ENCODE assay signal across 8 mouse cellular contexts in the genomic region with DNA sequence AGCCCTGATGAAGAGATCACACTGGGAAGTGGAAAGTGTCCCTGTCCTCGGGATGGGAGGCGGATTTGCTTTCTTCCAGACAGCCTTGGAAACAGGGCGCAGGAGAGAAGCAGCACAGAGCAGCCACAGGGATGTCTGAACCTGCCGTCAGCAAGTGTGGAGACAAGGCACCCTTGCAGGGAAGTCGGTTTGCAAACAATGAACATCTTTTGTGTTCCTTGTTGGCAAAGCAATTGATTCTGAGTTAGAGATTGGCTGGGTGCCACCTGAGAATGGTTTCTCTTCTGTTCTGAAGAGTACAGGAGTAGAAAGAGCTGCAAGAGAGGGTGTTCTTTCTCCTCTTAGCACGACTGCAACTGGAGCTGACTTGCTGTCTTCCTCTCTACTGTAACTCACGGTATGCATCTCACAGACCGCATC.
DNase-seq lines count a peak whose midpoint lies in the region; ATAC-seq lines count a peak whose summit lies in the region.

No protein-coding gene starts in this region.

- no peak overlapping the region for H3K27ac ChIP-seq in lung, embryonic 15.5 days
- peak overlapping the region; percentile 24; the same call in 1 of the 2 replicates for H3K27ac ChIP-seq in hindbrain, embryonic 11.5 days (ENCODE audit: low read depth, low read length)
- peak overlapping the region; percentile 90 for H3K27ac ChIP-seq in midbrain, embryonic 13.5 days

- no peaks in the 10 kb centered on the region for H3K36me3 ChIP-seq in lung, embryonic 15.5 days
- H3K36me3 ChIP-seq in hindbrain, embryonic 11.5 days (ENCODE audit: control insufficient read depth, insufficient read depth, low read length), result no peaks in the 10 kb centered on the region
- no peaks in the 10 kb centered on the region for H3K36me3 ChIP-seq in midbrain, embryonic 13.5 days

- DNase-seq in adrenal gland, postnatal 10 days, result peak; percentile 13
- DNase-seq in adrenal gland, postnatal 4 days (ENCODE audit: low spot score in 2 of 2), result no peak
- no peak for DNase-seq in lung, postnatal 25 days (ENCODE audit: low spot score)
- peak; percentile 61 for DNase-seq in hindbrain, embryonic 11.5 days (ENCODE audit: low spot score)

- peak overlapping the region; percentile 33 for H3K4me2 ChIP-seq in lung, embryonic 15.5 days
- peak overlapping the region; percentile 35; the same call in 1 of the 2 replicates for H3K4me2 ChIP-seq in hindbrain, embryonic 11.5 days (replicated peaks; ENCODE audit: low read depth, low read length)
- H3K4me2 ChIP-seq in midbrain, embryonic 13.5 days (replicated peaks), result peak overlapping the region; percentile 50

- H3K9ac ChIP-seq in lung, embryonic 15.5 days, result no peak overlapping the region
- peak overlapping the region; percentile 4; the same call in 1 of the 2 replicates for H3K9ac ChIP-seq in hindbrain, embryonic 11.5 days (ENCODE audit: low read depth, low read length)
- peak overlapping the region; percentile 43 for H3K9ac ChIP-seq in midbrain, embryonic 13.5 days (replicated peaks)

- no peaks in the 10 kb centered on the region for H3K27me3 ChIP-seq in lung, embryonic 15.5 days
- no peaks in the 10 kb centered on the region for H3K27me3 ChIP-seq in hindbrain, embryonic 11.5 days (ENCODE audit: control insufficient read depth, insufficient read depth, low read length)
- H3K27me3 ChIP-seq in midbrain, embryonic 13.5 days, result no peaks in the 10 kb centered on the region

- H3K4me1 ChIP-seq in lung, embryonic 15.5 days, result peaks cover 6% of the 10 kb centered on the region
- H3K4me1 ChIP-seq in hindbrain, embryonic 11.5 days (replicated peaks; ENCODE audit: control insufficient read depth, insufficient read depth, low read length), result no peaks in the 10 kb centered on the region
- peaks cover 21% of the 10 kb centered on the region for H3K4me1 ChIP-seq in midbrain, embryonic 13.5 days (replicated peaks)

- no peak overlapping the region for H3K4me3 ChIP-seq in lung, embryonic 15.5 days
- H3K4me3 ChIP-seq in hindbrain, embryonic 11.5 days (ENCODE audit: low read depth, low read length), result no peak overlapping the region
- H3K4me3 ChIP-seq in midbrain, embryonic 13.5 days (replicated peaks), result peak overlapping the region; percentile 20; the same call in 1 of the 2 replicates

- 14% methylated on average over 8 of the region's 8 CpGs for WGBS in lung, embryonic 15.5 days
- WGBS in hindbrain, embryonic 11.5 days, result 11% methylated on average over 8 of the region's 8 CpGs
- 5% methylated on average over 8 of the region's 8 CpGs for WGBS in midbrain, embryonic 13.5 days

- no peak for ATAC-seq in lung, embryonic 15.5 days (ENCODE audit: borderline replicate concordance, extremely low read depth, low FRiP score, low TSS enrichment)
- no peak for ATAC-seq in hindbrain, embryonic 11.5 days (ENCODE audit: low FRiP score)
- ATAC-seq in midbrain, embryonic 13.5 days, result peak; percentile 72; the same call in 1 of the 2 replicates
- no peak for ATAC-seq in granulocyte monocyte progenitor cell, adult 5-6 weeks (replicated peaks; ENCODE audit: poor library complexity, severe bottlenecking)
- ATAC-seq in megakaryocyte-erythroid progenitor cell, adult 5-6 weeks (replicated peaks; ENCODE audit: low FRiP score, low TSS enrichment, poor library complexity, severe bottlenecking), result no peak

- H3K9me3 ChIP-seq in lung, embryonic 15.5 days, result no peaks in the 10 kb centered on the region
- no peaks in the 10 kb centered on the region for H3K9me3 ChIP-seq in hindbrain, embryonic 11.5 days (ENCODE audit: control insufficient read depth, low read length)
- H3K9me3 ChIP-seq in midbrain, embryonic 13.5 days, result no peaks in the 10 kb centered on the region

Comparison
In these comparisons a context has a peak if more than half of its experiments do, and no peak if none do; other contexts are left out.
1. DNase-seq: peak in adrenal gland, postnatal 10 days (single experiment) and hindbrain, embryonic 11.5 days (single experiment); none in adrenal gland, postnatal 4 days (0 of 2) and lung, postnatal 25 days (single experiment).
2. Peak in every context shown above with its lines, with median percentiles within 50 percentile points of each other: H3K4me2 ChIP-seq.